In the genomic region with DNA sequence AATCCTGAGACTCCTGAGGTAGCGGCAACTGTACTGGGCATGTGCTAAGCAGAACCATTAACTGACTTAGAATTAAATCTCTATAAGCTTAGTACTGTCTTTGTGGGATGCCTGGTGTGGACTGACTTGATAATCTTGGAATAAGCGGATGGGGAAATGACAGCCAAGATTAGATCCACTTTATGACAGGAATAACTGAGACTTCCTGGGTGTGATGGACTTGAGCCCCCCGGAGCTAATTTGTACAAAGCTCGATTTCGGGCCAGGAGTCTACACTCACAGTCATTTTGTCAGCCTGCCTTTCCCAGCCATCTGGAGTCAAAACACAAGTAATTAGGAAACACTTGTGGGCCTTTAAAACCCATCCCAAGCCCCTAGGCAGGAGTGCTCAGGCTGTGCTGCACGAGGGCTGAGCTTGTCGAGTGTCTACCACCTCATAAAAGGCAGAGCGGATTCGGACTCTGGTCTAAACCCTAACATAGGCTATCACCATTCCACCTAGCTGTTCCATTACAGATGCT, we compare ENCODE assay signal across 20 mouse cellular contexts.
DNase-seq lines count a peak whose midpoint lies in the region; ATAC-seq and TF ChIP-seq lines count a peak whose summit lies in the region.
"Had no signal": no experiment of that assay in that cellular context is flagged by ENCODE, and none has a peak within 500 bp of the region (broad histone marks: within the 10 kb centered on the region; RNA-seq: fewer than 3 reads in every experiment).

No protein-coding gene starts in this region.

- DNase-seq in cerebellum, adult 2 months: no peak
- no peak for DNase-seq in cerebellum, adult 11 months
- no peak for DNase-seq in heart, adult 2 months
- DNase-seq in heart, postnatal 14 days: no peak
- DNase-seq in forebrain, postnatal 0 days: peak; percentile 75
- no peak for DNase-seq in layer of hippocampus, postnatal 14 days (ENCODE audit: low spot score in 2 of 2)
- DNase-seq: gastrocnemius, postnatal 10 days; kidney, adult 8-10 months; kidney, postnatal 36 days; lung, embryonic 14.5 days; lung, postnatal 4 days; thymus, postnatal 25 days had no signal

- no peaks in the 10 kb centered on the region for H3K27me3 ChIP-seq in cerebellum, adult 2 months (ENCODE audit: control insufficient read depth, insufficient read depth, low read length)
- no peaks in the 10 kb centered on the region for H3K27me3 ChIP-seq in heart, adult 2 months (ENCODE audit: control insufficient read depth, insufficient read depth, low read length)
- no peaks in the 10 kb centered on the region for H3K27me3 ChIP-seq in hindbrain, embryonic 13.5 days
- no peaks in the 10 kb centered on the region for H3K27me3 ChIP-seq in hindbrain, embryonic 16.5 days (replicated peaks; ENCODE audit: control insufficient read depth, insufficient read depth, low read length)
- H3K27me3 ChIP-seq in forebrain, postnatal 0 days (ENCODE audit: insufficient read depth, low read length): no peaks in the 10 kb centered on the region
- H3K27me3 ChIP-seq: neural tube, embryonic 12.5 days had no signal

- WGBS in cerebellum, adult 2 months: 40% methylated on average over 9 of the region's 9 CpGs
- WGBS in heart, adult 2 months: 78% methylated on average over 9 of the region's 9 CpGs
- WGBS in hindbrain, embryonic 13.5 days: 77% methylated on average over 9 of the region's 9 CpGs
- 69% methylated on average over 9 of the region's 9 CpGs for WGBS in hindbrain, embryonic 16.5 days
- WGBS in forebrain, postnatal 0 days: 47% methylated on average over 9 of the region's 9 CpGs

- TF ChIP-seq CTCF in cerebellum, adult 2 months (IDR thresholded peaks at IDR 0.05; ENCODE audit: borderline replicate concordance, insufficient read depth, low read depth, low read length): no peak
- no peak for TF ChIP-seq CTCF in heart, adult 2 months (IDR thresholded peaks at IDR 0.05)
- no peak for TF ChIP-seq CTCF in forebrain, postnatal 0 days (IDR thresholded peaks at IDR 0.05; ENCODE audit: low read depth)

- H3K4me1 ChIP-seq in cerebellum, adult 2 months (ENCODE audit: control insufficient read depth, insufficient read depth, low read length): peaks cover 68% of the 10 kb centered on the region
- H3K4me1 ChIP-seq in heart, adult 2 months (ENCODE audit: control insufficient read depth, insufficient read depth, low read length): peaks cover 8% of the 10 kb centered on the region; the same call in 1 of the 2 replicates
- peaks cover 34% of the 10 kb centered on the region for H3K4me1 ChIP-seq in hindbrain, embryonic 13.5 days (replicated peaks)
- H3K4me1 ChIP-seq in hindbrain, embryonic 16.5 days (ENCODE audit: control insufficient read depth, insufficient read depth, low read depth, low read length): peaks cover 11% of the 10 kb centered on the region
- peaks cover 26% of the 10 kb centered on the region for H3K4me1 ChIP-seq in forebrain, postnatal 0 days (ENCODE audit: insufficient read depth)

- no peak for TF ChIP-seq EP300 in heart, adult 2 months (IDR thresholded peaks at IDR 0.05; ENCODE audit: insufficient read depth, low read depth, low read length)

- no peak for TF ChIP-seq POLR2A in cerebellum, adult 2 months (IDR thresholded peaks at IDR 0.05; ENCODE audit: borderline replicate concordance, insufficient read depth, low read length)
- TF ChIP-seq POLR2A in heart, adult 2 months (IDR thresholded peaks at IDR 0.05; ENCODE audit: insufficient read depth, low read depth, low read length): no peak

- H3K4me3 ChIP-seq in cerebellum, adult 2 months (replicated peaks; ENCODE audit: insufficient read depth, low read depth, low read length): no peak overlapping the region
- no peak overlapping the region for H3K4me3 ChIP-seq in heart, adult 2 months
- no peak overlapping the region for H3K4me3 ChIP-seq in hindbrain, embryonic 13.5 days
- no peak overlapping the region for H3K4me3 ChIP-seq in hindbrain, embryonic 16.5 days (ENCODE audit: low read length)
- H3K4me3 ChIP-seq in forebrain, postnatal 0 days (ENCODE audit: low read depth, low read length): no peak overlapping the region
- H3K4me3 ChIP-seq: embryonic facial prominence, embryonic 13.5 days; midbrain, embryonic 10.5 days; neural tube, embryonic 12.5 days had no signal

- H3K9me3 ChIP-seq in hindbrain, embryonic 13.5 days: no peaks in the 10 kb centered on the region
- H3K9me3 ChIP-seq in hindbrain, embryonic 16.5 days (ENCODE audit: control insufficient read depth, low read length): no peaks in the 10 kb centered on the region
- no peaks in the 10 kb centered on the region for H3K9me3 ChIP-seq in forebrain, postnatal 0 days (ENCODE audit: low read length)
- H3K9me3 ChIP-seq: embryonic facial prominence, embryonic 13.5 days; midbrain, embryonic 10.5 days; neural tube, embryonic 12.5 days had no signal

- no peak overlapping the region for H3K4me2 ChIP-seq in hindbrain, embryonic 13.5 days
- H3K4me2 ChIP-seq in hindbrain, embryonic 16.5 days (ENCODE audit: low read length): no peak overlapping the region
- H3K4me2 ChIP-seq in forebrain, postnatal 0 days (ENCODE audit: low read depth): peak overlapping the region; percentile 21; the same call in 1 of the 2 replicates
- H3K4me2 ChIP-seq: embryonic facial prominence, embryonic 13.5 days; liver, embryonic 11.5 days; lung, embryonic 14.5 days; neural tube, embryonic 12.5 days had no signal

- H3K79me2 ChIP-seq in heart, adult 2 months (replicated peaks; ENCODE audit: control insufficient read depth, insufficient read depth, low read length): no peaks in the 10 kb centered on the region

- no peak overlapping the region for H3K9ac ChIP-seq in heart, adult 2 months (ENCODE audit: low read depth, low read length)
- H3K9ac ChIP-seq in hindbrain, embryonic 13.5 days: no peak overlapping the region
- no peak overlapping the region for H3K9ac ChIP-seq in hindbrain, embryonic 16.5 days (ENCODE audit: low read depth, low read length)
- peak overlapping the region; percentile 22; the same call in 1 of the 2 replicates for H3K9ac ChIP-seq in forebrain, postnatal 0 days
- H3K9ac ChIP-seq: embryonic facial prominence, embryonic 13.5 days; lung, embryonic 14.5 days; neural tube, embryonic 12.5 days had no signal

- no peaks in the 10 kb centered on the region for H3K36me3 ChIP-seq in heart, adult 2 months (ENCODE audit: control insufficient read depth, insufficient read depth, low read length)
- no peaks in the 10 kb centered on the region for H3K36me3 ChIP-seq in hindbrain, embryonic 13.5 days
- no peaks in the 10 kb centered on the region for H3K36me3 ChIP-seq in hindbrain, embryonic 16.5 days (ENCODE audit: control insufficient read depth, insufficient read depth, low read length)
- H3K36me3 ChIP-seq in forebrain, postnatal 0 days (ENCODE audit: insufficient read depth): no peaks in the 10 kb centered on the region
- H3K36me3 ChIP-seq: embryonic facial prominence, embryonic 13.5 days; G1E; midbrain, embryonic 10.5 days; neural tube, embryonic 12.5 days had no signal

- intact Hi-C loops in heart, adult 2 months (cut with DNase I): loop anchor here (5.0 to 10.0 kb wide), 3 partner anchors 129 to 516 kb away; no protein-coding TSS in a partner anchor
- intact Hi-C loops in heart, postnatal 14 days (cut with DNase I): loop anchor here (2.0 kb wide), 1 partner anchor 20 kb away; no protein-coding TSS in a partner anchor

- no peak for ATAC-seq in hindbrain, embryonic 13.5 days (ENCODE audit: low FRiP score)
- ATAC-seq in hindbrain, embryonic 16.5 days: no peak
- ATAC-seq in forebrain, postnatal 0 days: peak; percentile 61
- ATAC-seq: CD4-positive, CD25-positive, alpha-beta regulatory T cell, adult 4 months had no signal

- H3K27ac ChIP-seq in cerebellum, adult 2 months (ENCODE audit: insufficient read depth, low read length): peak overlapping the region; percentile 74
- peak overlapping the region; percentile 48 for H3K27ac ChIP-seq in heart, adult 2 months
- 0 out of 2 replicates have a peak overlapping the region, but pooled peaks have one; percentile 12 for H3K27ac ChIP-seq in hindbrain, embryonic 13.5 days
- no peak overlapping the region for H3K27ac ChIP-seq in hindbrain, embryonic 16.5 days (ENCODE audit: low read depth, low read length)
- peak overlapping the region; percentile 91 for H3K27ac ChIP-seq in forebrain, postnatal 0 days (ENCODE audit: low read depth, low read length)
- H3K27ac ChIP-seq: embryonic facial prominence, embryonic 13.5 days; midbrain, embryonic 10.5 days; neural tube, embryonic 12.5 days had no signal
